Mouse (Mus musculus) neural tube, embryonic 10.5 days (tissue): ENCODE results near the gene Zfc3h1.
A peak's percentile ranks its signal among the peaks of the same experiment; 100 is the strongest.

Experiments
- DNase-seq: peaks from one replicate; pipeline ENCODE4 v3.0.0-alpha.2; 2017; ENCODE audit warnings: low spot score; ENCODE audit errors: extremely low spot score

Zfc3h1 gene

DNA sequence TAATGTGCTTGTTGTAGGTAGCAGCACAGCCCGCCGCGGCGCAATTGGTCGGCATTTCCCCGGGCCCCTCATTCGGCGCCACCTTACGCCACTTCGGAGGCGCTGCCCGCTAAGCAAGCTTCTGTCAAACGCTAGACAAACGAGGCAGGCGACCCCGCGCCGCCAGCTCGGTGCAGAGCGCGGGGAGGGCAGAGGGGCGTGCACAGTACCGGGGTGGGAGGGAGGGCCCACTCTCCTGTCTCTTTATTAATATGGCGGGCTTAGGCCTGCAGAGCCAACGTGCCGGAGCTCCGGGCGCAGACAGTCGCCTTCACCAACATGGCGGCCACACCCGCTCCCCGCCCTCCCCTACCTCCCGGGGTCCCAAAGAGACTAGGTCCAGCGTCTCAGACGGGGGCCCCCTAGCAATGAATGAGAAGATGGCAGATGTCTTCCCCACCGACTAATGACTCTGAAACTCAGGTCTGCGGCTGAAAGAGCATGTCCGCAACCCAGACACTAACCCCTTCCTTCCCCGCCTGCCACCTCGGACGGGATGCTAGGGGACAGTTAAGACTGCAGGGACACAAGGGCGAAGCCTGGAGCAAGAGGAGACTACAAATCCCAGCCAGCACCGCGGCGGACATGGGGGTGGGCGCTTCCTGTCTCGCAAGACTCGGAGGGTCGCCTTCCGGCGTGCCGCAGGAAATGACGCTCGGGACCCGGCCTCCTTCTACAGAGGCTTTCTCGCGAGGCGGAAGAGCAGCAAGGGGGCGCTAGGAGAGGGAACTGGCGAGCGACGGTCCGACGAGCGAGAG, at the start of gene Zfc3h1, which contains the start of gene Thap2:
Gene Zfc3h1, plus strand, starts transcription at position 739 of the 797 bp plus-strand sequence.
Gene Thap2, minus strand, starts transcription at position 223 of the 797 bp plus-strand sequence.
- DNase-seq, result peak; percentile 97

DNA sequence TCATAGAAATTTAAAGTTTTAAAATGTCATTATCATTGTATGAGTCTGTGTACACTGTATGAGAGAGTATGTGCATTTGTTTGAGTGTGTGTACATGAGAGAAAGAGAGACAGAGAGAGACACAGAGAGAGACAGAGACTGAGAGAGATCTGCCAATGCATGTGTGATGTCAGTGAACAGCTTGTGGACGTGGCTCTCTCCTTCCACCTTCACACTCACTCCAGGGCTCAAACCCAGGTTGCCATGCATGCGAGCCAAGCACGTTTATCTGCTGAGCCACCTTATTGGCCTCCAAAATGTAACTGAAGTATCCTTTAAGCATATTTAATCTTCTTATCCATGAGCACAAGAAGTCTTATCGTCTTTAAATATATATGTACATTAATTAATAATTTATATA, 47.9 kb upstream of the Zfc3h1 start:
- DNase-seq, result no peak

DNA sequence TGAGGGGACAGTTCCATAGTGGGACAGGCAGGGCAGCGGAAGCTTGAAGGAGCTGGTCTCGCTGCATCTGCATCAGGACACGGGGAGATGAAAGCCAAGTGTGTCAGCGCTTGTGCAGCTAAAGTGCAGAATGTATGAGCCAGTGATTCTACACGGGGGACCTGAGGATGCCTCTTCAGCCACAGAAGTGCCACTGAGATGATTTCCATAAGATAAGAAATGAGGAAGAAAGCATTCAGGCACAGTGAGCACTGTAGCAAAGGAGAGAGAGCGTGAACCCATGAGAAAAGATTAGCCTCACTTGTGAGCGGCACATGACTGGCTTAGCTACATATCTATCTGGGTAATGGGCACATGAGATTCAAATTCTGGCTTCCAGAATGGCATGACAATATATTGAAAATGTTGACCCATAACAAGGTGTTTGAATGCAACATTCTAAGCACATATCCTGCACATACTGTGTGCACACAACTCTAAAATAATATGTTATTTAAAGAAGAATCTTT, 44.9 kb upstream of the Zfc3h1 start:
- DNase-seq, result no peak

DNA sequence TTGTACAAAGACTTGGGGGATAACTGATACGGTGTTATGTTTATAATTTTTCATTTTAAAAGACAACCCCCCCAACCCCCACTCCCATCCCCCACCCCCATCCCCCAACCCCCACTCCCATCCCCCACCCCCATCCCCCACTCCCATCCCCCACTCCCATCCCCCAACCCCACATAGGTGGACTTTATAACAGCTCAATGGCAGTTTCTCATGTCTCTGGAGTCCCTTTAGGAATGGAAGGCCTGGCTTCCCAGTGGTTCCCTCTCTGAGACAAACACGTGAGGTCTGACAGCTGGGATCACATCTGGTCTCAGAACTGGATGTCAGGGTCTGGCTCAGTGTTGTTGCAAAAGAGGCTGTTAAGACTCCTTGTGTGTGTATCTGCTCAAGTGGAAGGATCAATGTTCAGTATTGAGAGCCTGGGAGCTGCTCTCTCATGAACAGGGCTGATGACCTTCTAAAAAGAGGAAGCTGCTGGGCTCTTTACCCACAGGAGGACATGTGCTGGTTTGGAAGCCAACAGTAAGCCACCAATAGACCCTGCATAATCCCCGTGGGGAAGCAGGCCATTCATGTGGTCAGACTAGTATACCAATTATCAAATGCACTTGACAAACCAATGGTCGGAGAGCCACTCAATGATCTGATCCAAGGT, 41.9 kb upstream of the Zfc3h1 start:
- DNase-seq, result no peak

- no peak for DNase-seq
These were observed 38.3 kb upstream of the Zfc3h1 start for GRCm38 (mm10) chr10:115346444-115346843.

GRCm38 (mm10) chr10:115348131-115348530, 36.6 kb upstream of the Zfc3h1 start:
- DNase-seq, result no peak

DNA sequence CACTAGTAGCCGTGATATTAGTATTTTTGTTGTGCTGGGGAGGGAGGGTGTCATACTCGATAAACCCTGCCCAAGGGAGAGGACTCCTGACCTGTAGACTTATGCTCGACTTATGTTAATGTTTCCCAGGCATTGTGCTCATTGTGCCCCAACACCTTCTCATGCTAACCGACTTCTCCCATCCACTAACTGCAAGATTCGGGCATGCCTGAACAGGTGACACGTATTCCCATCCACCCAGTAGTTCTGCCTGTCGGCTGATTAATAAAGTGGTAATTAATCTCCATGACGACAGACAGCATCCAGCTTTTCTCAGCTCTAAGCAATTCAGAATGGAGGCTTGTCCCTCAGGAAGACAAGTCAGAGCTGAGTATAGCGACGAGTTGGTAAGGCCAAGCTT, 35.7 kb upstream of the Zfc3h1 start:
- no peak for DNase-seq

GRCm38 (mm10) chr10:115349509-115349908, 35.2 kb upstream of the Zfc3h1 start:
- no peak for DNase-seq

DNA sequence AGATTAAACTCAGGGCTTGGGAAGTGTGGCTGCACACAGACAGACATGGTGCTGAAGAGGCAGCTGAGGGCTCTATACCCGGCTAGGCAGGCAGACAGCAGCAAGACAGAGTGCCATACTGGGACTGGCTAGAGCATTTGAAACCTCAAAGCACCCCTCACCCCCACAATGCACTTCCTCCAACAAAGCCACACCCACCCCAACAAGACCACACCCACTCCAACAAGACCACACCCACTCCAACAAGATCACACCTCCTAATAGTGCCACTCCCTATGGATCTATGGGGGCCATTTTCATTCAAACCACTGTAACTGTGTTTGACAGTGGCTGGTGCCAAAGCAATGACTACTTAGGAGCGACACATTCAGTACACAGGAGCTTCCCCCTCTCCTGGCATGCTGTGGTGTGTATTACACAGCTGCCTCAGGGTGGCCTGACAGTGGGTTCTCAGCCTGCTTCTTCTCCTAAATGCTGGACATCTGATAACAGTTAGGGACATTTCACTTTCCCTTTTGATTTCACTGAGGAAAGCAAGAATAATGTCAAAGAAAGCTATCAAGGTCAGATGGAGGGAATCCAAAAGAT, 33.9 kb upstream of the Zfc3h1 start:
- DNase-seq, result no peak

DNA sequence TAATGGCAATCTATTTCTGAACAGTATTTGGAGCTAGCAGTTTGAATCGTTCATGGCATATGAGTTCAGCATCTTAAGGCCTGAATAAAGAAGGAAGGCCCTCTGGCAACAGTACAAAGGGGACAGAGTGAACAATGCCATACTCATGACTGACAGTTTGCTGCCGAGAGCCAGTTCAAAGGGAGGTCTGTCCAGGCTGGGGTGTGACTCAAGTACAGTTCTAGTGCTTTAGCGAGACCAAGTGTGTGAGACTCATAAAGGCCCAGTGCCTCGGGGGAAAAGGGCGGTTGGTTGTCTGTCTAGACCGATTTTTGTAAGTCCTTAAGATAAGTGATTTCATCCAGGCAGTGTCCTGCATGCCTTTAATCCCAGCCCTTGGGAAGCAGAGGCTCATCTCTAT, 30.2 kb upstream of the Zfc3h1 start:
- DNase-seq, result no peak

DNA sequence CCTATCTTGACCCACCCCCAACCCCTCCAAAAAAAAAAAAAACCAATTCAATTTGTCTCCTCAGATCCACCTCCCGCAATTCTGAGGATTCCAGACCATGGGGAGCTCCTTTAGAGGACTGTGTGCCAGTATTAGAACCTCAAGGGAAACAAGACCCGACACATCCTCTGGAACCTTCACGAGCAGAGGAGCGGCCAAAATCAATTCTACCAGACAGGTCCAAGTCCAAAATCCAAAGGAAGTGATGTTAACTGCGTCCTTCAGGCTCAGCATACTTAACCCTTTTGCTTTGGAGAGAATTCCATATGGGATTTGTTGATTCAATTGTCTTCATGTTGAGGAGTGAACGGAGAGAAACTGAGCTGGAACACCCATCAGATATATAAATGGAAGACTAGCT, 29.7 kb upstream of the Zfc3h1 start:
- no peak for DNase-seq

GRCm38 (mm10) chr10:115356106-115356505, 28.7 kb upstream of the Zfc3h1 start:
- no peak for DNase-seq

GRCm38 (mm10) chr10:115358216-115358919, 26.4 kb upstream of the Zfc3h1 start:
- DNase-seq, result no peak

DNA sequence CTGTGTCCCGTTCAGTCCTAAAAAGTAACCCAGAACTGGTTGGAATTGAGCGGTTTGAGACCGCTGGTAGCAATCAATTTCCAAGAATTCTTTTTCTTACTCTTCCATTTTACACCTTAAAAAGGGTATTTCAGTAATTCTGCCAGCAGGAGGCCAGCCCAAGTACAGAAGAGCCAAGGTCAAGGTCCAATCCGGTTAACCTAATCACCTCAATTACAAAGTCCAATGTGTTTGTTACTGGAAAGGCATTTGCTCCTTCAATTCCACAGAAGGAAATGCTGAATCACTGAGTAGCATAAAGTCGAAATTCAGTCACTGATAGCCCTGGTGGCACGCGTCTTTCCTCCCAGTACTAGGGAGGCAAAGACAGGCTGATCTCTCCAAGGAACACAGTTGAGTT, 25.7 kb upstream of the Zfc3h1 start:
- no peak for DNase-seq

DNA sequence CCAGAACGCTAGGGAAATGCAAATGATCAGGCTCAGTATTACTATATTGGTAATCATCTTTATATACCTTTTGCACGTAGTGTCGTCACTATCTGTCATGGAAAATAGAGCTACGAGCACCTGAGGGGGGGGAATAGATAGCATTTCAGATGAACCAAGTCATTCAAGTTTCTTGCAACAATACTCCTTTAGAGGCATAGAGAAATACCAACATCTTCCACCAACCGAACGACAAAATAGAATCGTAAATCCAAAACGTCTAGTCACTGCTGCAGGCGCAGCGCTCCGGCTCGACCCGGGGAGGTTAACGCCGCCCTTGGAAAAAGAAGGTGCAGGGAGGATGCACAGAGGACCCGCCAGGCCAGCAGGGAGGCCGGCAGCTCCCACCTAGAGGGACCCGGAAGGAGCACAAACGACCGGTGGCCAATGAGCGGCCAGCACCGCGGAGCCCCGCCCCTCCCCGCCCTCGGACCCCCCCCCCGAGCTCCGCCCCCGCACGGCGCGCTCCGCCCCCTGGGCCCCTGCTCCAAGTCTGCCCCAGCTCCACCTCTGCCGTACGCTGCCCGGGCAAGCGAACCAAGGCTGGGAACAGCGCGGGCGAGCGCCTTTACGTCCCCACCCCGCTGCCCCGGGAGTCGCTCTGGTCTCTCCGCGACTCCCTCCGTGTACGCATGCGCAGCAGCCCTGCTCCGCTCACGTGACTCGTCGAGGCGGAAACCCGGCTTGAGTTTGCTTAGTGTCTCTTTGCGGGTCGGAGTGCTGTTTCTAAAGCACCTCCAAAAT, 22.7 kb upstream of the Zfc3h1 start, which contains the start of gene Tmem19:
Gene Tmem19, minus strand, starts transcription at position 662 of the 783 bp plus-strand sequence.
- peak; percentile 97 for DNase-seq

GRCm38 (mm10) chr10:115362623-115362964, 22.2 kb upstream of the Zfc3h1 start:
- DNase-seq, result no peak

GRCm38 (mm10) chr10:115363151-115363550, 21.6 kb upstream of the Zfc3h1 start:
- peak; percentile 13 for DNase-seq

DNA sequence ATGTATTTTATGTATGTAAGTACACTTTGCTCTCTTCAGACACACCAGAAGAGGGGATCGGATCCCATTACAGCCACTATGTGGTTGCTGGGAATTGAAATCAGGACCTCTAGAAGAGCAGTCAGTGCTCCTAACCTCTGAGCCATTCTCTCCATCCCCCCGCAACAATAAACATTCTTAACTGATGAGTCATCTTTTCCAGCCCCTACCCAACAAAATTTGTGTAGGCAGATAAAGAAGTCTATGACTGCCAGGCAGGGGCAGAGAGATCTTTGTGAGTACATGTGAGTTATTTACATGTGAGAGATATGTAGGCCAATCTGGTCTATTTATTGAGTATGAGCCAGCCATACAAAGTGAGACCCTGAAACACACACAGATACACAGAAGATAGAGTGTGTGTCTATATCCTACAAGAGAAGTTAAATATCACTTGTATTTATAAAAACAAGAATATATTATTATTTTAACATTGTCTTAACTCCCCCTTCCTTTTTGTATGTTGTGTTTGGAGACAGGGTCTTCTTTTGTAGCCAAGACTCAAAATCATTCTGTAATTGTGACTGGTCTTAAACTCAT, 3.2 kb upstream of the Zfc3h1 start:
- DNase-seq, result peak; percentile 10

DNA sequence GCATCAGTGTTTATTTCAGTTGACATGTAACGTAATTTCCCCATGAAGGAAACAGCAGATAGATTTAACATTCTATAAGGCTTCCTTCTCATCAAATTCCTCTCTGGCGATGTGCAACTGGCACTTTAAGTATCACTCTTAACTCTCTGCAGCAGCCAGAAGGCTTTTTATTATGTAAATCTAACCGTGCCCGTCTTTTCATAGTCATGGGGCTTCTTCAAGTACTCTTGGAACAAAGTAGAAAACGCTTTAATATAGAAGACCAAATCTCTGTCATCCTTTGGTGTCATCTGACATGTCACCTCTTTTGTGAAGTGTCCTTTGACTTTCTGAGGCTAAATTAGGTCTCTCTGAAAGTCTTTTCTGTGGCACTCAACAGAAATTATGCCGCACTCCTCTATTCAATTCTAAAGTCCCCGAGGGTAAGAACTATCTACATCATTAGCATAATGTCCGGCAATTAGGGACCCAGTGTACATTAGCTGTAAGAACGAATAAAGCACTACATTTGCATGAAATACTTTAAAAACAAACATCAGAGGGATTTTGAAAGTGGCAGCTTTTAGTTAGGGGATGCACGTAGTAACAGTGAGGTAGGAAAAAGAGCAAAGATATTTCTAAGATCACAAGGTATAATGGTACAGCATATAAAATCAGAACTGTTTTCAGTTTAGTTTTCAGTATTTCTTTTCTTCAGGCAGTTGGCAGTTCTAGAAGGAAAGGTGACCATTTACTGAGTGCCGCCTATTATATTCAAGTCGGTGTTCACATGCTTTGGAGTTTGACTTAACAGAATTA, 1.7 kb upstream of the Zfc3h1 start:
- no peak for DNase-seq
